Mouse (Mus musculus) layer of hippocampus, adult 9-10 months (tissue): ENCODE results near the gene Camk2n1.

Experiments
- DNase-seq: peaks from one replicate; pipeline ENCODE4 v3.0.0; 2022; ENCODE audit warnings: low spot score

Camk2n1 gene

DNA sequence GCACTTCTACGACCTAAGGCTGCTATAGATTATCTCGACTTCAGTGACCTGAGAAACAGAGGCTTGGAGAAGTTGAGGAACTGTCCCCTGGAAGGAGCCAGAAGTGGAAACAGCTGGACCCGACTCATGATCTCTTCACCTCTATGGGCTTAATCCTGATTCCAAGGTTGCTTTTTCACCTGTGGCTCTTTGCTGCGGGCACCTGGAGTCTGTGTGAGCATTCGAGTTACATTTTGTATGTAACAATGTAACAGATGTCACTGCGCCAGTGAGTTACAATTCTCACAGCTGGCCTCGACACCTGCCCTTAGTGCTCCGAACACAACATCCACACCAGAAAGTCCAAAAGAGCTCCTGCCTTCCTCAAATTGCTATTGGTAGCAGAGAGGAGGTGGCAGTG lies 11.3 kb downstream of the Camk2n1 start:
- no peak for DNase-seq

DNA sequence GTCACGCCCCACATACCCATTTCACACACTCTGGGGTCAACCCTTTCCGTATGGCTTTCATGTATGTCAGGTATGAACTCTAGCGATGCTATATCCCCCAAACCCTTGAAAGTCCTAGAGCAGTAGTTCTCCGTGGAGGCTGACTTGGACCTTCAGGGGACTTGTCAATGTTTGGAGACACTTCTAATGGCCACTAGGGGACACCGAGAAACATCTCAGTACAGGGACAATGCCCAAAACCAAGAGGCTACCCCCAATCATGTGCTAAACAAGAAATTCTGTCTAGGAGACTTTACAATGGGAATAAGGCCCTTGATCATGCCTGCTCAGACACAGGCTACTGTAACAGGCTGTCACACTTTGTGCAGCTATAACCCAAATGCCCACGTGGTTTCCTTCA lies 12.6 kb downstream of the Camk2n1 start:
- DNase-seq, result no peak

DNA sequence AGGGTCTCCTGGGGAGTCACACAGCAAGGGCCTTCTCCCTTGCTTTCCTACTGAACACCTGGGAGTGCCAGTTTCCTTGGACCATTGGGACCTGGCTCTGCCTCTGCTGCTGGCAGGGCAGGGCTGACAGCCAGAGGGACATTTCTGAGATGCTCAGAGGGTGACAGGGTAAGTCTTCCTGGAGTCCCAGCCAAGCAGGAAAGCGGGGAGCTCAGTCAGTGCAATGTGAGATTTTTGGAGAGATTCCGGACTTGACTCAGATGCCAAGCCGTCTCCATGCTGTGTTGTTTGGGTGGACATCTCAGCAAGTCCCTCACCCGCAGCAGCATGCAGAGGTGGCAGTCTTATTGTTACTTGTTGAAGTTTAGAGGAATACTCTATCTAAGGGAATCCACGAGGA lies 13.3 kb downstream of the Camk2n1 start:
- DNase-seq, result no peak

DNA sequence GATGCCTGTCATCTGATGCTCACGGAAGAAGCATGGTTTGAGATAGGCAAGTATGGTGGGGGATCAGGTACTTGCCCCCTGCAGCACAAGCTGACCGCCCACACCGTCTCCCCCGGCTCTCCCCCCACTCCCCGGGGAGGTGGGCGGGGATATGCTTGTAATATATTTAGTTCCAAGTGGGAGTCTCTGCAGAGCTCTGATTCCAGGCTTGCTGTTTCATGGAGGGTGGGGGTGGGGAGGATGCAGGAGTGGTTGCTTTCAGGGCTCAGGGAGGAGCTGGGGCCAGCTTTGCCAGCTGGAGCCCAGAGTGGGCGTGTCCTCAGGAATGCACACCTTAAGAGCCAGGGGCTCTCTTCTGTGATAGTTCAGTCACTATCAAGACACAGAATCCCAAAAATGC lies 15.0 kb downstream of the Camk2n1 start:
- no peak for DNase-seq

DNA sequence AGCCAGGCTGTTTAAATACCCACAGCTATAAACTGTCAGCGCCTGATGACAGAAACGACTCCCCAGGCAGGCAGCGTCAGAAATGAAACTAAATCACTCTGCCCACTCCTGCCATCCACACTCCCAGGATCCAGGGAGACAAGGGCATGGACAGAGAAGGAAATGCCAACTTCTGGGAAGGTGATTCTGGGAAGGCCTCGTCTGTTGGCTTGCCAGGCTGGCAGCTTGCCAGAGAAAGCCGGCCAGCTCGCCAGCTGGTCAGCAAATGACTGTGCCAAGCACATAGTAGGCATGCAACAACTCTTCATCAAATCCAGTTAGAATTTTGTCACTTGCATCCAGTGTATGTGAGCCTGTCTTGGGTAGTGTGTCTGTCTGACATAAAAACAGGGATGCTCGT lies 17.1 kb downstream of the Camk2n1 start:
- DNase-seq, result no peak

DNA sequence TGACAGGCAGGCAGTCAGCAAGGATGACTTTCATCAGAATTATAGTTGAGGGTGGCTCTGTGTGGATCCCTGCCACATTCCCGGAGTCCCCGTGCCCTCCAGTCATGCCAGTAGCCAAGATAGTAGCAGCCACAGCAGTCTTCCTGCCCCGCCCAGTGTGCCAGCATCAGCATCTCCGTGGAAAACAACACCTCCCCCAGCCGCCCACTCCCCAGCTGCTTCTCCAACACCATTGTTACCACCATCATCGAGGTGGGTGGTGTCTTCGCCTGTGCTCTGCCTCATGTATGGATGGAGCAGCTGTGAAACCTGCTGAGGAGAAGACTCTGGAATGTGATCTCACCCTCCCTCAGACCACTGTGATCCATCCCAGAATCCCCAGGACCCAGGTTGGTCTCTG lies 25.5 kb downstream of the Camk2n1 start:
- DNase-seq, result no peak

DNA sequence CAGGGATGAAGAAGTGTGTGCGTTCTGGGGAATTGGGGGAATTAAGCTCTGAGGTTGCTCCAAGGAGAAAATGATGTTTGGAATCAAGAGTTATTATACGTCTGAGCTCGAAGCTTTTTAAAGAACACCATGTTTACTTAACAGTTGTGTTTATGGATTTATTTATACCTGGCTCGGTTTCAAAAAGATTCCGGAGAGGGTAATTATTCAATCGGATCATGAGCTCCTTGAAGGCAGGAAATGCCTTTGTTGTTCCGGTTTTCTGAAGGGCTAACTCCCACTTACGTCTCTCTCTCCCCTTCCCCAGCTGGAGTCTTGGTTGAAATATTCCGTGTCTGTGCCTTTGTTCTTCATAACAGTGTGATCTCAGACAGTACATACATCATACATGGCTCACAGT lies 26.8 kb downstream of the Camk2n1 start:
- no peak for DNase-seq

DNA sequence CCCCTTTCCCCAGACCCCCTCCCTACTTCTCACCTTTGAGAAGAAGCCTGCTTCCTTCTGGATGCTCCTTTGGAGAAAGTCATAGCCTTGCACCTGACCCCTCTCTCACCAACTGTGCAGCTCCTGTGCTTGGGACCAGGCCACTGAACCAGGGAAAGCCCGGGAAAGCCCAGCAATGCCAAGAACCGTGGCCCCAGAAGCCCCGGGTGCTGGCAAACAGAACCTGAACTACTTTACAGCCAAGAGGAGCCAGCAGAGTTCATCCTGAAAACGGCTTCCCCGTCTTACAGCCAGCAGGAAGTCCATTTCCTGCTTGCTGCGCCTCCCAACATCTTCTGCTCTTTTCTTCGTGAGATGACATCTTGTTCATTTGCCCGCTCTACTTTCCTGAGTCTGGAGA lies 28.6 kb downstream of the Camk2n1 start:
- DNase-seq, result no peak

DNA sequence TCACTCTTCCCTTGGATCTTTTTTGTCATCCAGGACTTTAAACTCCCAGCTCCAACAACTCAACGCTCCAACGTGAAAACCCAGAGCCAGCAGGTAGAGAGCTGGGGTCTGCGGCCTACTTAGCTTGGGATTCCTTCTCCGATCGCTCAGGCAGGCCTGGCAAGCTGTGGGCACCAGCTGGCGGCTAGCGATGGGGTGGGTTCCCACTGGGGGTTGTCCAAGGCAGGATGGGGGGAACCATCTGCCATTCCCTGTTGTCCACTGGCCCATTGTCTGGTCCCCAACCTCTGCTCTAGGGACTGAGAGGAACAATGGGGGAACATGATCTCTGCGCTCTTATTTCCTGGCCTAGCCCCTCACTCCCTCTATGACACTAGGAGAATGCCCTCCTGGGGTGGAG lies 34.1 kb downstream of the Camk2n1 start:
- DNase-seq, result no peak

DNA sequence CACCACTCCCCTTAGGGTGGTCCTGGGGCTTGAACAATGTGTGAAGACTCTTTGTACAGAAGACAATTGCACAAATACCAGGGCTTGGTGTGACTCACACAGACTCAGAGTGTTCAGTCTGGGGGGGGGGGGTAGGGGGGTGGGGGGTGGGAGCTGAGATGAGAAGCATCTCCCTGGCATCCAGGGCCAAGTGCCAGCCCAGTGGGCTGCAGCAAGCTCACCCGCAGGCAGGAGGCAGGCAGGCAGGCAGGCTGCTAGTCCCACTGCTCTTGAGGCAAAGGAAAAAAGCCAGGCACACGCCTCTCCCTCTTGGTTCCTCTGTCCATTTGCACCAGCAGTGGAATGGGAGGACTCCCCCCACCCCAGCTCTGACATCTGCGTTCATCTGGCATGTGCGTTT lies 37.0 kb downstream of the Camk2n1 start:
- no peak for DNase-seq

DNA sequence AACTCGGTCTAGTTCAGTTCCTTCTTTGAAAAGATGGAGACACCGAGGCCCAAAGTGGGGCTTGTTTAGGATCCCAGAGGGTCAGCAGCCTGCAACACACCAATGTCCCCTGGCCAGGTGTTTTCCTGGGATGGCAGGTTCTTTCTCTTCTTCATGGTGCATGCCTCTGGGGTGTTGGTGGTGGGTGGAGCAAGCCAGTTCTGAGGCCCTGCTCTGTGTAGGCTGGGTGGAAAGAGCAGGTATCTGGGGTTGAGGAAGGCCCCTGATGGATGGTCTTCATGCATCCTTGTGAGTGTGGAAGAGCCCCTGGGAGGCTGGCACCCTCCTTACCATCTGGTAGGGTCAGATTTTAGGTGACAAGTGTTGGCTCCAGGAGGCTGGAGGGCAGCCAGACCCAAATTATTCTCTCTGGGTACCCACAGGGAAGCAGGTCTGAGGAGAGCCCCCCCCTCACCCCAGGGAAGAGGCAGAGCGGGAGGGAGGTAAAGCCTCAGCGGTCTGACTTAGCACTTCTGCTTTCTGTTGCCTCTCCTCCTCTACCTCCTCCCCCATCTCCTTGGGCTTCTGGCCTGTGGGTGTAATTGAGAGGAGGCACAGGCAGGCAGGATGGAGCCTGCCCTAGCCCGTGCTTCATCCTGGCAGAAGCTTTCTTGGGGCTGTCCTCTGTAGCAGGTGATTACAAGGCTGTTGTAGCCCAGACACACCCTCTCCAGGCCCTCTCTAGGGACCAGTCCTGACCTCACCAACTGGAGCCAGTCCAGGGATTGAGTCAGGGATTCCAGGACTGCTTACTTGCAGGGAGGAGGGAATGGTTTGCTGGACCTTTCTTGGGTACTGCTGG lies 39.3 kb downstream of the Camk2n1 start:
- DNase-seq, result no peak

DNA sequence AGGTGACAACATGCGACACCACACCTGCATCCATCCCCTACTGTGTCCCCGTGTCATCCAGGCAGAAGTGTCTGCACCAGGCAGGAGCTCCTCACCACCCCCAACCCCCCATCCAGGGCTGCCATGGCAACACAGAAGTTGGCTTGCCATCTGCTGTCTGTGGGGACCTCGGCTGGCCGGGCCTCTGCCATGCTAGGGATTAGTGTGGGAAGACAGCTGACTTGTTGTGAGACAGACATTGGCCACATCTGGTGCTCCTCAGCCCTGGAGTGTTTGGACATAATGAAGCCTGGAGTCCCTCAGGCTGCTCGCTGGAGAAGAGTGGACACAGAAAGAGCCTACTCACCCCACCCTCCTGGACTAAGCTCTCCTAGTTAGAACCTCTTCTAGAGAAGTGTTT lies 40.8 kb downstream of the Camk2n1 start:
- DNase-seq, result no peak

DNA sequence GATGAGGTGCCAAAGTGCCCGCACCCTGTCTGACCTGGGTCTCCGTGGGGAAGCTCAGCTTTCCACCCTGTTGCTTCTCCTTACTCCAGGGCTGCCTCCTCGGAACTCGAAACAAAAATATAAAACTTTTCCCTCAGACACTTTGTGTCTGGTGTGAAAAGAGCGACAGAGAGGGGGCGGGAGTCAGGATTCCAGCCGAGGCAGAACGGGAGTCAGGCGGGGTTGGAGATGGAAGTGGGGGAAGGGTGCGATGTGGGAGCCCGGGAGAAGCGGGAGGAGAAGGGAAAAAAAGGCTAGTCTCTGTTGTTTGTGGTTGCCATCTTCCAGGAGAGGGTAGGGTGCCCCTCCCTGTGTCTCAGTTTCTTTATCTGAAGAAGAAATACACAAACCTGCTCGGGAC lies 41.7 kb downstream of the Camk2n1 start:
- DNase-seq, result no peak

DNA sequence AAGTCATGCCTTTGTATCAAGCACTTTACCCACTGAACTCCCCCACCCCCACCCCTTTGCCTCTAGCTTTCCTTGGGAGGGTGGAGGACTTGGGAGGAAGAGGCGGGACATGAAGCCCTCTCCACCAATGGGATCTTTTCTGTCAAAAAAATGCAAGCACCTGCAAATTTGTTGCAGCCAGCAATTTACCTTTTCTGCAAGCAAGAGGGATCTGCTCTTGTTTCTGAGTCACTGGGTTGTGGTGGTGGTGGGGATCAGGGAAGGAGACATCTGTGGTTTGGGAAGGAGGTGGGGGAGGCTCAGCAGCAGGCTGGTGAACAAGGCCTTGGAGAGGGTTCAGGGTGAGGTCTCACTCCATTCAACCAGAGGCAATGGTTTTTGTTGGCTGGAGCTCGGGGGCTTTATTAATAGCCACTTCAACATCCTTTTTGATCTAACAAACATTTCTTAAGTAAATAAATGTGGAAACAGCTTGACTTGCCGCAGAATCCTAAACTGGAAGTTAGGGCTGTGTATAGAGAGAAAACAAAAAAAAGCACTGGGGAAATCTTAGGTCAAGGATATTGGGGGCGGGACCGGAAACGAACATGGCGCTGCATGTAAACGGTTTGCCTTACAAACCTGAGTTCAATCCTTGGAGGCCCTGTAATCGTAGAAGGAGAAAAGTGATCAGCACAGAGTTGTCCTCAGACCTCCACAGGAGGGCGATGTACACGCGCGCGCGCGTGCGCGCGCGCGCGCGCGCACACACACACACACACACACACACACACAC lies 42.8 kb downstream of the Camk2n1 start:
- no peak for DNase-seq

DNA sequence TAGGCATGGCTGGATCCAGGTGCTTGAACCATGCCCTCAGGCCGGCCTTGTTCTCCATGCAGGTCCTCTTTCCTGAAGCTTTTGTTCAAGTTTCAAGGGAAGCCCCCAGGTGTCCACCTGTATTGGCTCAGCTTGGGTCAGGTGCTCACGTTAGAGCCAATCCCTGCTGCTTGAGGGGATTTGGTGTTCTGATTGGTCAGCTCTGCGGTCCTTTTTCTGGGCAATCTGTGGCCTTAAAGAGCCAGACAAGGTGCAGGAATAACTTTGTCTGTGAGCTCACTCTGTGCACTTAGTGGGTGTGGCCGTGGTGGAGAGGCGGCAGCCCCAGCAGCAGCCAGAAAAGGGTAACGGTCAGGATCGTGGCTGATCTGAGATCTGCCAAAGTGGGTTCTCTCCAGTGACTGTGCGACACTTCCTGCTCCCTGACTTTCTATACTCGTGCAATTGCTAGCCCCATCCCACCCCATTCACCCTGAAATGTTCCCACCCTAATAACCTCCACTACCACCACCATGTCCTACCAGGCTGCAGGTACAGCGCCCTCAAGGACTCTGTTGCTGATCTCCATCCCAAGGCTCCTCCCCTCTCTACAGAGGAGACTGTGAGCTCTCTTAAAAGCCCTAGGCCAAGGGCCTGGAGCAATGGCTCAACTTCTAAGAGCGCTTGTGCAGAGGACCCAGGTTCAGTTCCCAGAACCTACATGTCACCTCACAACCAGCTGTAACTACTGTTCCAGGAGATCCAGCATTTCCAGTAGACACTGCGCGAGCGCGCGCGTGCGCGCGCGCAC lies 45.9 kb downstream of the Camk2n1 start:
- DNase-seq, result no peak

DNA sequence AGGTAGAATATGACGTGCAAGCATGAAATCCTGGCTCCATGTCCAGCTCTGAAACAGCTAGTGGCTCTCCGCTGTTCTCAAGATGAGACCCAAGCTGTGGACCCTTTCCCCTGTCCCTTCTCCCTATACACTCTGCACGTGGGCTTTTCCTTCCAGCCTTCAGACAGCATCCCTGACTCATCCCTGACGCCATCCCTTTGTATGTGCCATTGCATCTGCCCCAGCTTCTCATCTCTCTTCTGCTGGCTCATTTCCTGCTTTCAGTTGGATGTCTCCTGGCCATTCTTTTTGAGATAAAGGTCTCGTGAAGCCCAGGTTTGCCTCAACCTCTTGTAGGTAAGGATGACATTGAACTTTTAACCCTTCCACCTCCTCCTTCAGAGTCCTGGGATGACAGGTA lies 46.9 kb downstream of the Camk2n1 start:
- no peak for DNase-seq

DNA sequence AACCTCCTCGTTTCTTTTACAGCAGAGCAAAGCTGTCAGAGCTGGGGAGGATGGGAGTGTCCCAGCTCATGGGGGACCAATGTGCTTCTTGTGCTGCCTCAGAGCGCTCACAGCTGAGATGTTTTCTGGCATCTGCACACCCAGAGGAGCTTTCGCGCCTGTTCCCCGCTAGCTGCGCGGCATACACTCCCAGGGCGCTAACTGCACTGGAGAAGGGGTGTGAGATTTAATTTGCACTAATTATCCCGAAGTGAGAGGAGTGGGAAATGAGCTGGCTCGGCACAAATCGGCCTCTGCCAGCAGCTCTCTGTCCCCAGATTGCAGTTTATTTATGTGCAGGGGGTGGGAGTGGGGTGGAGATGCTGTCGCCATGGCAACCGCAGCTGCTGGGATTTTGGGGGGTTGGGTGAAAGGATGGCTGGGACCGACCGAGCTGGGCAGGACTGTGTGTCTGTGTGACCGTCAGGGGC lies 50.6 kb downstream of the Camk2n1 start:
- peak; percentile 40 for DNase-seq

DNA sequence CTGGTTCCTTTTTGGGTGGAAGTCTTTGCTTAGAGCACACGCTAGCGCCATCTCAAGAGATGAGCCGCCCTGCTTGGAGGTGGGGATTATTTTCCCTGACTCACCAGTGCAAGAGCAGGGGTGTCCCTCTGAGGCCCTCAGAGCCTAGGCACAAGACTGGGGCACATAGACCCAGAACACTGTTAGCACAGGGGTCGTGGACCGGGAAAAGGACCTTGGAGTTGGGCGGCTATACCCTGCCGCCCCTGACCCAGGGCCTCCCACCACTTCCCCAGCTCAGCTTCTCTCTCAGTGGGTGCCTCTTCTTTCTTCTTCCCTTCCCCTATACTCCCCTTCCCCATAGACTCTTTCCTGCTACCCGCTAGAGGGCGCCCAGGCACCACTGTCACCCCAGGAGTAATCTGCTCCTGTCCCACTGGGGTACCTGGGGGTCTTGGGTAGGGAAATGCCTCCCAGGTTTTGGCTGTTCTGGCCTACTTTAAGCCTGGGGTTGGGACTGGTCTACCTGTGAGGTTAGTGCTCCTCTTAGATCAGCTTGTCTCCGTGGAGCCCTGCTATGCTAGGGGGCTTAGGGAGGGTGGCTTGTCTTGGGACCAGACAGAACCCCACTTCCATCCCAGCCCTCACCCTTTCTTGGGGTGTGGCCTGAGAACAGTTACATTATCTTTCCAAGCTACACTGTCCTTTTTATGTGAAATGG lies 51.2 kb downstream of the Camk2n1 start:
- DNase-seq, result no peak

DNA sequence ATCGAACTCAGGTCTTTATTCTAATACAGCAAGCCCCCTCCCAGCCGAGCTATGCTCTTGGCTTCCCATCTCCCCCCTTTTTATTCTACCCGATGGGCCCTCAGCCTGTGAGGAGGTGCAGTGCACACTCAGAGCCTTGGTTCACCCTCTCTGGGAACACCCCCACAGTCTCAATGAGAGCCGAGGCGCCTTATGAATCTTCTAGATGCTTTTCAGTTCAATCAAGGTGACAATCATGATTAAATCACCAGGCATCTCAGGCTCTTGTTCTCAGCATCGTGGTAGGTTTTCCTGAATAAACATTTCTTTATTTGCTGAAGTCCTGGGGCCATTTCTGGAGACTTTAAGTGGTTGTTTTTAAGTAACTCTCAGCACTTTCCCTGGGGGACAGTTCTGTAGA lies 53.8 kb downstream of the Camk2n1 start:
- DNase-seq, result no peak
